Mouse (Mus musculus) layer of hippocampus, adult 9-10 months (tissue): ENCODE measurements around the gene Tk1.

ENCODE experiments used
- DNase-seq: peaks from one replicate; pipeline ENCODE4 v3.0.0; 2022; ENCODE audit warnings: low spot score

Tk1 gene

DNA sequence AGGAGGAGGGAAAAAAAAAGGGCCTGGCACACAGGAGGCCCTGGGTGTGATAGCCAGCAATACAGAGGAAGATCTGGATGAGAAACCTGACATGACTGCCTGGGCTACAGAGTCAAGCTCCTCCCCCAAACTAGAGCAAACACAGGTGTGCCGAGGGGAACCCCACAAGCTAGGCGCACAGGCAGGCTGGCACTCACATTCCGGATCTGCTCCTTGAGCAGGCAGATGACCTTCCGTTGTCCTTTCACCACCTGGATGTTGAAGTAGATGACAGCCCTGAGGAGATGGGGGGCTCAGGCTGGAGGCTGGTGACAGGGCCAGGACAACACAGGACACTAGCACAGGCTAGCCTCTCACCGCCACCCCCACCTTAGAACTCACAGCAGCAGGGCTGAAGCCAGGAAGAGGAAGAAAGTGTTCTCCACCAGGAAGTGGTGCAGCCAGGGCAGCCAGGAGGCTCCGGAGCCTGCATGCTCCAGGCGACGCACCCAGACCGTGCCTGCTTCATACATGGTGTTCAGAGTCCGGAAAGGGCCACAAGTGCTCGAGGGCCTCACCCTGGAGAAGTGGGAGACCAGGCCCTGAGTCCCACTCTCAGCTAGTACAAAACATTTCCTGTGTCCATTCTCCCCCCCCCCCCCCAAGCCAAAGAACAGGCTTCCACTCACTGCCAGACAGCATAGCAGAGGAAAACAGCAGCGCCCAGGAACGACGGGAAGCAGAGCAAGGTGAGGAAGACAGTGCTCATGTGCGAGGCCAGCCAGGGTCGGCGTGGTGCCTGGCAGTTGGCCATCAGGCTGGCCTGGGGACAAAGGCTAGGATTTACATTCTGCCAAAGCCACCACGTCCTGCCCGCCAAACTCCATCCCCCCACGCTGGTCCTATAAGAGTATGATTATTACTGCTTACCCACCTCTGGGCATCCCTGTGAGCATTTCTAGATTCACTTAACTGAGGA, 56.9 kb downstream of the Tk1 start:
- no peak for DNase-seq

GRCm38 (mm10) chr11:117766275-117766674, 59.6 kb downstream of the Tk1 start:
- no peak for DNase-seq
